Mouse (Mus musculus): ENCODE data around the gene Capn5. TPM values are rescaled to one million over a fixed set of nuclear protein-coding genes. Genes with fewer than 3 reads are reported as not detected.

Capn5 gene
- 7.5 and 29.0 TPM in 2 replicates for polyA plus RNA-seq (2012; rRNA removed; ENCODE audit: low replicate concordance)

DNA sequence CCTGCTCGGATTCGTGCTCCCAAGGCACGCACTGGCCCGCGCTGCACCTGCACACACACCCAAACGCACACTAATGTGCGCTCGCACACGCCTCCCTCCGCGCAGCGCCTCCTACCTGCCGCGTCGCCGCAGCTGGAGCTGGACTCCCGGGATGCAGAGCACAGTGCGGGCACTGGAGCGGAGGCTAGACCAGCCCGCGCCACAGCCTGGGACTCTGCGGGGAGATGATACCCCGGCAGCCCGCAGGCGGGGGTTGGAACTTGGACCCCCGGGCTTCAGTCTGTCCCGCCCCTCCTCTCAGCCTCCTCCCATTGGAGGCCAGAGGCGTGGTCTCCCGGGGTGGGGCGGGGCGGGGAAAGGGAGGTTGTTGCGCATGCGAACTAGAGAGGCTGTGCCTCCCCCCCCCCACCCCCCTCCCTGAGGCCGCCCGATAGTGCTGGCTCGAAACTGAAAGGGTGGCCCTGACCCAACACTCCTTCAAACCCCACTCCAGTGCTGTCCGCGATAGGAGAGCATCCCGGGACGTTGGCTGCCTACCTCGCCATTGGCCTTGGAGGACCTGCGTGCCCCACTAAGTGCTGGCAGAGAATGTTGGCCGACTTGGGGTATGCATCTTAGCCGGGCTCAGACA lies at the start of gene Capn5:
Gene Capn5, minus strand, starts transcription at position 346 of the 631 bp plus-strand sequence.

DNA sequence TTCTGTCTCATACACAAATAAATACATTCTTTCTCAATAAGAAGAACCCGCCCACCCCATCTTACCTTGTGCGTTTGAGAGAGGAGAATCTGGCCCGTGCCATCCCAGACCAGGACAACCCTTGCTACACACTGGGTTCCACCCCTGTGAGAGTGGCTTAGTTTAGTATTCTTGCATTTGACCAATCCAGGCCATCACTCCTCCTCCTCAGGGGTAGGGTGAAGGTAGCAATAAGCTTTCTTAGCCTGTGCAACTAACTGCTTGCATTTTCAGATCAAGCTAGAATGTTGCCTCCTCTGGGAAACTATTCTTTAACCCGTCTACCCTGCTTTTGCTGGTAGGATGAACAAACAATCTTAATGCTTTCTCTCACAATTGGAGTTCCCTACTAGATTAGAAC lies 21.3 kb upstream of the Capn5 start, which contains the start of gene B3gnt6:
Gene B3gnt6, minus strand, starts transcription at position 101 of the 400 bp plus-strand sequence.

DNA sequence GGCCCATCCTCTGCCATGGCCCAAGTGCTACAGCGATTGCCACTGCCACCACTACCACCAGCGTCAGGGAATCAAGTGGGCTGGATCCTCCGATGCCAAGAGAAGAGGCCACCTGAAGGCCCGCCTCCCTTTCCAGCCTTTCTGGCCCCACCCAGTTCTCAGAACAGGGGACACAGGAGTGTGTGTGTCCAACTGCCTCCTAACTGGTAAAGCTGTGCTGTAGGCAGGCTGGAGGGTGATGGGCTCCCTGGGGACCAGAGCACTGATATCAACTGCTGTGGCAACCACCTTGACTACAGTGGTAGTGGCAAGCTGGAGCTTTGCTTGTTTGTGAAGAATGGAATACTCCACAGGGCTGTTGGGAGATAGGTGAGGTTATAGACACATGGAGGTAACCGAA lies 32.7 kb downstream of the Capn5 start, which contains the start of gene Omp:
Gene Omp, minus strand, starts transcription at position 101 of the 400 bp plus-strand sequence.

DNA sequence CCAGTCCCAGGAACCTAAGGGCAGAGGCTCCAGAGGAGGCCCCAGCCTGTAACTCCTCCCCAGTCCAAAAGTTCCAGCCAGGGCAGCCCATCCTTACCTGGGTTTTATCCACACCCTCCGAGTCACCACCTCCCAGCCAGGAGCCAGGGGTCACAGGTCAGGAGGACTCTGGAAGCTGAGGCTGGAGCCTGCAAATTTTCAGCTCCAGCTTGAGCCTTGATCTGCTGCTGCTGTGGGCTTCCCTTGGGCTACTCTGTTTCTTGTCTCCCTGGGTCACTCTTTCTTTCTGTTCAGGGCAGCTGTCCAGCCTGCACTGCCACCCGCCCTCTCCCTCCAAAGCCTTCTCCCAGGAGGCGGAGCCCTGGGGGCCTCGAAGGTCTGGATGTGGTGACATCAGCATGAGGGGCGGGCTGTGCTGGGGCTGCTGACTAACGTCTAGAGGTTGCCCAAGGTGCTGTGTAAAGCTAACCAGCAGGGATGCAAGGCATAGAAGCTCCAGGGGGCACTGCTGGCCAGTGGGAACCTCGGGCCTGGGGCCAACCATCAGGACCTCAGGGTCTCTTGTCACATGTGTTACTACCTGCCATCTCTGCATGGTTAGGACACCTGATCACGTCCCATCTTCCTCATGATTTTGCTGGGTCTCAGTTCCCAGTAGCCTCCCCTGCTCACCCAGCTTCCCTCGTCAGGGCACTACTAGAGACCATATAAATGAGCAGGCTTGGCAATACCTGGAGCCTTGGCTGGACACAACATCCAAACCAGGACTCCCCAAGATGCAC lies 58.7 kb downstream of the Capn5 start, which contains the start of gene Myo7a:
Gene Myo7a, minus strand, starts transcription at position 346 of the 782 bp plus-strand sequence.

Other genes with a start within 250 kb of the Capn5 start
- 15.1 and 20.2 TPM in 2 replicates for gene Myo7a, start 58.8 kb downstream of the Capn5 start, polyA plus RNA-seq (2012; rRNA removed; ENCODE audit: low replicate concordance)
- gene Omp, start 32.8 kb downstream of the Capn5 start, polyA plus RNA-seq (2012; rRNA removed; ENCODE audit: low replicate concordance), result 0.17 and 0.81 TPM in 2 replicates
- gene B3gnt6, start 21.2 kb upstream of the Capn5 start, polyA plus RNA-seq (2012; rRNA removed; ENCODE audit: low replicate concordance), result 0.14 and 0.36 TPM in 2 replicates
- gene Acer3, start 142.9 kb upstream of the Capn5 start, polyA plus RNA-seq (2012; rRNA removed; ENCODE audit: low replicate concordance), result 3.2 and 7.4 TPM in 2 replicates
- 15.7 and 35.0 TPM in 2 replicates for gene Tsku, start 183.1 kb upstream of the Capn5 start, polyA plus RNA-seq (2012; rRNA removed; ENCODE audit: low replicate concordance)